Mouse (Mus musculus): ENCODE results near the gene Syn1.

GRCm38 (mm10) chrX:20921366-20921765 is 562 bp upstream of the Syn1 start:
- TF ChIP-seq CTCF (IDR thresholded peaks at IDR 0.05; ENCODE audit: low read depth) (no peak), EP300 (optimal IDR thresholded peaks at IDR 0.05) (no peak)
